Mouse (Mus musculus) brain, embryonic 14.5 days (tissue): Measurements from ENCODE around the gene Olfr1461. TPM values are rescaled to one million over a fixed set of nuclear protein-coding genes. Genes with fewer than 3 reads are reported as not detected.

ENCODE experiments used
- DNase-seq: peaks from one replicate; pipeline ENCODE4 v3.0.0-alpha.2; 2011; ENCODE audit warnings: low read depth
- CTCF ChIP-seq: fragments of 200-500 bp; IDR thresholded peaks from 2 replicates; pipeline ENCODE4 v1.5.1; 2012; ENCODE audit warnings: inconsistent platforms, mild to moderate bottlenecking, moderate library complexity, borderline replicate concordance; ENCODE audit not compliant: insufficient read depth, insufficient read length; ENCODE audit errors: extremely low read depth
- POLR2A ChIP-seq: fragments of 200-500 bp; IDR thresholded peaks from 2 replicates; pipeline ENCODE4 v1.6.1; 2012; ENCODE audit warnings: mild to moderate bottlenecking, inconsistent platforms, borderline replicate concordance; ENCODE audit not compliant: poor library complexity, insufficient read depth, insufficient read length, severe bottlenecking; ENCODE audit errors: extremely low read depth
- polyA plus RNA-seq: library from polyadenylated mRNA; depleted of rRNA; stranded (reverse); fragments of >200 nt; gene quantifications from 2 replicates; pipeline ENCODE4 v1.2.3, GENCODE M21; 2012; rRNA removed

Gene Olfr1461
- polyA plus RNA-seq: not detected in 2 replicates

GRCm38 (mm10) chr19:13162700-13163099 lies at the start of gene Olfr1461:
Gene Olfr1461, plus strand, starts transcription at chr19:13163000.
- DNase-seq: no peak
- TF ChIP-seq CTCF (no peak), POLR2A (no peak)

- TF ChIP-seq CTCF (no peak), POLR2A (no peak)
- no peak for DNase-seq
These were observed 13.4 kb upstream of the Olfr1461 start, which contains the start of gene Olfr1459 for GRCm38 (mm10) chr19:13149449-13149848. Gene Olfr1459, minus strand, starts transcription at chr19:13149549.

GRCm38 (mm10) chr19:13185434-13185833 lies 22.6 kb downstream of the Olfr1461 start, which contains the start of gene Olfr1462:
Gene Olfr1462, plus strand, starts transcription at chr19:13185734.
- no peak for TF ChIP-seq CTCF
- TF ChIP-seq POLR2A: no peak
- DNase-seq: no peak

Other genes starting within 250 kb of the Olfr1461 start
- not detected in 2 replicates for gene Olfr1448, start 238.6 kb upstream of the Olfr1461 start, polyA plus RNA-seq
- gene Olfr1449, start 232.2 kb upstream of the Olfr1461 start, polyA plus RNA-seq: not detected in 2 replicates
- gene Olfr1450, start 212.7 kb upstream of the Olfr1461 start, polyA plus RNA-seq: not detected in 2 replicates
- gene Olfr1451, start 168.0 kb upstream of the Olfr1461 start, polyA plus RNA-seq: not detected in 2 replicates
- not detected in 2 replicates for gene Olfr1453, start 134.7 kb upstream of the Olfr1461 start, polyA plus RNA-seq
- not detected in 2 replicates for gene Olfr1454, start 102.4 kb upstream of the Olfr1461 start, polyA plus RNA-seq
- gene Olfr1457, start 65.1 kb upstream of the Olfr1461 start, polyA plus RNA-seq: not detected in 2 replicates
- not detected in 2 replicates for gene Olfr1458, start 56.2 kb upstream of the Olfr1461 start, polyA plus RNA-seq
- gene Olfr1459, start 13.5 kb upstream of the Olfr1461 start, polyA plus RNA-seq: not detected in 2 replicates
- gene Olfr1462, start 22.7 kb downstream of the Olfr1461 start, polyA plus RNA-seq: not detected in 2 replicates
- gene Olfr1463, start 68.3 kb downstream of the Olfr1461 start, polyA plus RNA-seq: not detected in 2 replicates
- not detected in 2 replicates for gene Olfr1465, start 152.5 kb downstream of the Olfr1461 start, polyA plus RNA-seq
- not detected in 2 replicates for gene Olfr1466, start 175.9 kb downstream of the Olfr1461 start, polyA plus RNA-seq
- not detected in 2 replicates for gene Olfr1467, start 199.2 kb downstream of the Olfr1461 start, polyA plus RNA-seq
- gene Olfr1469, start 244.8 kb downstream of the Olfr1461 start, polyA plus RNA-seq: not detected in 2 replicates